Mouse (Mus musculus) gastrocnemius, adult 2 months (tissue): Measurements from ENCODE around the gene Limch1. TPM values are rescaled to one million over a fixed set of nuclear protein-coding genes. Genes with fewer than 3 reads are reported as not detected.

Experiments used
- DNase-seq: peaks from one replicate; pipeline ENCODE4 v3.0.0; 2022
- H3K27ac ChIP-seq: fragments of 200-600 bp; 2 replicates; pipeline ENCODE4 v1.8.1; 2022; ENCODE audit warnings: mild to moderate bottlenecking
- H3K4me3 ChIP-seq: fragments of 200-600 bp; 2 replicates; pipeline ENCODE4 v1.8.1; 2022; ENCODE audit warnings: mild to moderate bottlenecking, moderate library complexity
- CTCF ChIP-seq: fragments of 200-600 bp; IDR thresholded peaks from 2 replicates; pipeline ENCODE4 v1.8.1; 2022; ENCODE audit warnings: antibody characterized with exemption, mild to moderate bottlenecking, moderate library complexity
- intact Hi-C: fragments of 180-260 bp; cut with DNase I; formaldehyde crosslinking; loops from one replicate; pipeline ENCODE4 v1.15.1; 2025
- total RNA-seq, 2 experiments: library from RNA; stranded (reverse); gene quantifications; 2 replicates each; pipeline ENCODE4 v1.2.3; 2021

Limch1 gene
- total RNA-seq, 2 experiments from 2014 or later, result 106 to 139 TPM

GRCm38 (mm10) chr5:66777999-66778710 lies 32.5 kb downstream of the Limch1 start:
- H3K4me3 ChIP-seq, result no peak overlapping the region
- TF ChIP-seq CTCF, result no peak
- intact Hi-C loops, result no loop called here
- no peak overlapping the region for H3K27ac ChIP-seq
- no peak for DNase-seq

GRCm38 (mm10) chr5:66780371-66780770 lies 34.7 kb downstream of the Limch1 start:
- no peak for DNase-seq
- peak overlapping the region; percentile 40; the same call in 1 of the 2 replicates for H3K4me3 ChIP-seq
- intact Hi-C loops, result no loop called here
- TF ChIP-seq CTCF, result no peak
- H3K27ac ChIP-seq, result peak overlapping the region; percentile 71

GRCm38 (mm10) chr5:66781507-66781906 lies 35.9 kb downstream of the Limch1 start:
- DNase-seq, result no peak
- Histone ChIP-seq H3K4me3 (no peak overlapping the region), H3K27ac (peak overlapping the region; percentile 71; the same call in 1 of the 2 replicates)
- no peak for TF ChIP-seq CTCF
- intact Hi-C loops, result no loop called here

GRCm38 (mm10) chr5:66782851-66783250 lies 37.2 kb downstream of the Limch1 start:
- intact Hi-C loops, result no loop called here
- Histone ChIP-seq H3K27ac (no peak overlapping the region), H3K4me3 (no peak overlapping the region)
- DNase-seq, result no peak
- no peak; the same call in 1 of the 2 replicates for TF ChIP-seq CTCF

GRCm38 (mm10) chr5:66784624-66785361 lies 39.2 kb downstream of the Limch1 start:
- Histone ChIP-seq H3K4me3 (no peak overlapping the region), H3K27ac (no peak overlapping the region)
- DNase-seq, result no peak
- no peak for TF ChIP-seq CTCF
- intact Hi-C loops, result no loop called here

GRCm38 (mm10) chr5:66785995-66786620 lies 40.5 kb downstream of the Limch1 start:
- TF ChIP-seq CTCF, result no peak
- intact Hi-C loops, result no loop called here

GRCm38 (mm10) chr5:66786621-66787061 lies 41.0 kb downstream of the Limch1 start:
- intact Hi-C loops, result no loop called here
- Histone ChIP-seq H3K27ac (no peak overlapping the region), H3K4me3 (no peak overlapping the region)
- no peak for TF ChIP-seq CTCF
- DNase-seq, result no peak

More at GRCm38 (mm10) chr5:66785995-66786620, 40.5 kb downstream of the Limch1 start:
- Histone ChIP-seq H3K4me3 (no peak overlapping the region), H3K27ac (no peak overlapping the region)
- DNase-seq, result no peak

- DNase-seq, result no peak
- no peak for TF ChIP-seq CTCF
- intact Hi-C loops, result no loop called here
- no peak overlapping the region for H3K4me3 ChIP-seq
- H3K27ac ChIP-seq, result no peak overlapping the region
Observed at GRCm38 (mm10) chr5:66789041-66789440, 43.4 kb downstream of the Limch1 start.

- intact Hi-C loops, result loop anchor here (5.0 kb wide), 1 partner anchor 79 kb away; no protein-coding TSS in a partner anchor
- no peak overlapping the region for H3K27ac ChIP-seq
- DNase-seq, result no peak
- no peak for TF ChIP-seq CTCF
- H3K4me3 ChIP-seq, result no peak overlapping the region
Observed at GRCm38 (mm10) chr5:66791161-66791560, 45.5 kb downstream of the Limch1 start.

- no peak overlapping the region for H3K4me3 ChIP-seq
- no peak for DNase-seq
- H3K27ac ChIP-seq, result no peak overlapping the region
- TF ChIP-seq CTCF, result no peak
- intact Hi-C loops, result loop anchor here (5.0 kb wide), 1 partner anchor 81 kb away; no protein-coding TSS in a partner anchor
Observed at GRCm38 (mm10) chr5:66793251-66793650, 47.6 kb downstream of the Limch1 start.

GRCm38 (mm10) chr5:66797326-66797725 lies 51.7 kb downstream of the Limch1 start:
- Histone ChIP-seq H3K27ac (peak overlapping the region; percentile 52; the same call in 1 of the 2 replicates), H3K4me3 (no peak overlapping the region)
- DNase-seq, result no peak
- no peak for TF ChIP-seq CTCF
- intact Hi-C loops, result no loop called here

GRCm38 (mm10) chr5:66798135-66798534 lies 52.5 kb downstream of the Limch1 start:
- no peak for TF ChIP-seq CTCF
- intact Hi-C loops, result no loop called here

GRCm38 (mm10) chr5:66798591-66799003 lies 53.0 kb downstream of the Limch1 start:
- intact Hi-C loops, result no loop called here

More at GRCm38 (mm10) chr5:66798135-66798534, 52.5 kb downstream of the Limch1 start:
- H3K27ac ChIP-seq, result peak overlapping the region; percentile 52
- DNase-seq, result no peak
- H3K4me3 ChIP-seq, result no peak overlapping the region; the same call in 1 of the 2 replicates

More at GRCm38 (mm10) chr5:66798591-66799003, 53.0 kb downstream of the Limch1 start:
- Histone ChIP-seq H3K27ac (peak overlapping the region; percentile 52), H3K4me3 (no peak overlapping the region; the same call in 1 of the 2 replicates)
- TF ChIP-seq CTCF, result no peak
- no peak for DNase-seq
